Mouse (Mus musculus): ENCODE results near the gene Kcnc3.

Gene Kcnc3

DNA sequence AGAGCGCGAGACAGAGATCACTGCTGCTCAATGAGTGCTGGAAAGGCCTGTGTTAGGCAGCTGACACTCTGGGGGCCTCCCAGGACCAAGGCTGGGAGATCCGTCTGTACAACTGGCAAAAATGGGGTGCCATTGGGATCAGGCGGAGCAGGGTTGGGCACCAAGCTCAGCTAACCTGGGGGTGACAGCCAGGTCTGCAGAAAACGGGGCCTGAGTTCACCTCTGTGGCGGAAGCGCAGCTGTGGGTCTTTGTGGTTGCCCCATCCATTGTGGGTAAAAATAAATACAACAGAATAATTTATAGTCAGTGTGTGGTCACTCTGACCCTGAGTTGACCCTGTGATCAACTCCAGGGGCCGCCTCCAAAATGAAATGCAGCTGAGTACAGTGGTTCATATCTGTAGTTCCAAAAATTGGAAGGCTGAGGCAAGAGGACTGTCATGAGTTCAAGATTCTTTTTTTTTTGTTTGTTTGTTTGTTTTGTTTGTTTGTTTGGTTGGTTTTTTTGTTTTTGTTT lies 58.7 kb downstream of the Kcnc3 start:
- in situ Hi-C loops (cut with MboI; ENCODE audit: unreplicated experiment in 2 of 2): loop anchor here (10.0 to 25.0 kb wide), 4 partner anchors 84 to 974 kb away; partner anchors contain the start of genes Ctu1 (in 1 of the 2) and Klk4 (in 1 of the 2)

DNA sequence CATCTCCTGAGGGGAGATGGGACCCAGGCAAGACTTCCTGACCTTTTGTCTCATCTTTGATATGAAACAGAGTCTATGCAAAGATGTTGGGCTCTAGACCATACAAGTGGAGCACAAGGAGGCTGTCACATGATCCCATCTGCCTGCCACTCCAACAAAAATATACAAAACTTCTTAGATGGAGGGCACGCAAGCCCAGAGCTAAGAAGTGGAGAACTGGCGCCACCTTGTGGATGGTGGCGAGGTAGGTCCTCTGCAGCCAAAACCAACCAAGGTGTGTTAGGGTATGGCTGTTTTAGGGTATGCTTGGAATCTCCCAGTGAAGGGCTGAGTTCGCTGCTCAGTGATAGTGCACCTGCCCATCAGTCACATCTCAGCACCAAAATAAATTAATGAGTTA lies 59.5 kb downstream of the Kcnc3 start:
- in situ Hi-C loops (cut with MboI; ENCODE audit: unreplicated experiment in 2 of 2): loop anchor here (5.0 to 25.0 kb wide), 8 partner anchors 52 to 975 kb away; partner anchors contain the start of genes Gm15517 (in 2 of the 2), Ctu1 (in 1 of the 2) and Klk4 (in 1 of the 2)

DNA sequence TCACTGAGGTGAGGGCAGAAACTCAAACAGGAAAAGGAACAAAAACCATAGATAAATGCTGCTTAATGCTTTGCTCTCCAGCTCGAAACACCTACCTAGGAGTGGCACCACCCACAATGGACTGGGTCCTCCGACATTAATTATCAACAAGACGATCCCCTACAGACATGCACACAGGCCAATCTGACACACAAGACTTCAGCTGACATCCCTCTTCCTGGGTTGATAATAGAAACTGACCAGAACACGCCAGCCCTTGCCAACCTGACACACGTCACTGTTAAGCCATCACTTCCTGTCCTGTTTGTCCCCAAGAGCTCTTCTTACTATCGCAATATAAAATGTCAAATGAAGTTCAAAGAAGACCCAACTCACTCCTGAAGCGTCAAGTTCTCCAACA lies 61.0 kb downstream of the Kcnc3 start:
- in situ Hi-C loops (cut with MboI; ENCODE audit: unreplicated experiment in 2 of 2): loop anchor here (5.0 kb wide), 4 partner anchors 51 to 969 kb away; partner anchors contain the start of gene Gm15517 (in 2 of the 2)

DNA sequence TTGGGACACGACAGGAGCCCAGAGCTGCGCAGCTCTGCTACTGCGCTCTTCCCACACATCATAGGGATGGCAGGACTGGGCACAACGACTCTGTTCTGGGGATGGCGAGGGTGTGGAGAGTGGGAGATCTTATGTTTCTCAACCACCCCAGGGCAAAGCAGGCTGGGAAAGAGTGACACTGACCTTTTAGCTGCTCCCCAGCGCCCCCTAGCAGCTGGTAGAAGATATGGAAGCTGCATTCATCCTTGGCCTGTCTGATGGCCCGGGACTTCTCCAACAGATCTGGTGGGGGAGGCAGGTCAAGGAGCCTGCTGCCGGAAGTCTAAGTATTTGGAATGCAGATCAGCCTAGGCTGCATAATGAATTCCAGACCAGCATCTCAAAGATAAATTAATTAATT lies 63.3 kb downstream of the Kcnc3 start:
- in situ Hi-C loops (cut with MboI; ENCODE audit: unreplicated experiment in 2 of 2): loop anchor here (5.0 kb wide), 4 partner anchors 49 to 971 kb away; partner anchors contain the start of gene Gm15517 (in 2 of the 2)
